Mouse (Mus musculus): Measurements from ENCODE around the gene Akna. TPM values are rescaled to one million over a fixed set of nuclear protein-coding genes. Genes with fewer than 3 reads are reported as not detected.
A peak's percentile ranks its signal among the peaks of the same experiment; 100 is the strongest.

Akna gene
- total and polyA plus RNA-seq, 3 experiments: 3.9 to 14.1 TPM; not detected in 1

GRCm38 (mm10) chr4:63405051-63405450, 1.9 kb upstream of the Akna start (continued):
- TF ChIP-seq BHLHE40 (IDR thresholded peaks at IDR 0.05; ENCODE audit: borderline replicate concordance, low read depth, low read length): no peak
- TF ChIP-seq SMC3 (IDR thresholded peaks at IDR 0.05; ENCODE audit: low read depth, low read length): no peak

- DNase-seq (ENCODE audit: low read depth, low spot score): peak; percentile 34
- Histone ChIP-seq H3K27ac (ENCODE audit: control insufficient read depth, low read depth, low read length) (peak overlapping the region; percentile 56), H3K27me3 (ENCODE audit: control insufficient read depth in 1 of 2, insufficient read depth in 2 of 2, low read length in 2 of 2) (no peaks in the 10 kb centered on the region)
Measured at GRCm38 (mm10) chr4:63404205-63404604, 1.1 kb upstream of the Akna start.

GRCm38 (mm10) chr4:63402558-63402957, 596 bp downstream of the Akna start:
- Histone ChIP-seq H3K9me3 (replicated peaks; ENCODE audit: insufficient read depth, low read length) (no peaks in the 10 kb centered on the region), H3K79me2 (ENCODE audit: control insufficient read depth, insufficient read depth, low read length, poor library complexity) (no peaks in the 10 kb centered on the region; the same call in 1 of the 2 replicates), H3K27me3 (ENCODE audit: control insufficient read depth in 1 of 2, insufficient read depth in 2 of 2, low read length in 2 of 2) (no peaks in the 10 kb centered on the region), H3K4me1 (ENCODE audit: control insufficient read depth in 1 of 2, insufficient read depth in 2 of 2, low read length in 2 of 2) (peaks cover 11 to 79% of the 10 kb centered on the region in 2 experiments), H3K4me3 (ENCODE audit: control insufficient read depth in 1 of 2, insufficient read depth in 1 of 2, low read depth in 2 of 2, low read length in 2 of 2) (peak overlapping the region in 1 of 2 experiments; percentile 24; a peak in 2 of 4 replicates), H3K36me3 (ENCODE audit: control insufficient read depth in 1 of 2, insufficient read depth in 2 of 2, low read length in 2 of 2) (peaks cover 0 to 52% of the 10 kb centered on the region in 2 experiments; a peak in 2 of 4 replicates), H3K27ac (ENCODE audit: control insufficient read depth, low read depth, low read length) (peak overlapping the region; percentile 34), H3K9ac (ENCODE audit: control insufficient read depth, low read depth, low read length, poor library complexity, severe bottlenecking) (peak overlapping the region; percentile 43)
- TF ChIP-seq EP300 (IDR thresholded peaks at IDR 0.05; ENCODE audit: low read depth in 1 of 2, low read length in 2 of 2) (no peak), GABPA (IDR thresholded peaks at IDR 0.05; ENCODE audit: low read depth, low read length) (no peak), HCFC1 (IDR thresholded peaks at IDR 0.05; ENCODE audit: low read depth, low read length) (no peak), CHD2 (IDR thresholded peaks at IDR 0.05; ENCODE audit: low read length) (no peak), ZKSCAN1 (IDR thresholded peaks at IDR 0.05; ENCODE audit: low read depth, low read length) (no peak), MEF2A (IDR thresholded peaks at IDR 0.05; ENCODE audit: extremely low read depth, insufficient replicate concordance, low read depth, low read length, poor library complexity, severe bottlenecking) (no peak), ELF1 (IDR thresholded peaks at IDR 0.05; ENCODE audit: low read depth, low read length) (no peak), TAL1 (IDR thresholded peaks at IDR 0.05; ENCODE audit: low read length) (no peak), MYB (IDR thresholded peaks at IDR 0.05; ENCODE audit: low read depth, low read length) (no peak), MXI1 (IDR thresholded peaks at IDR 0.05; ENCODE audit: low read depth, low read length) (no peak), RAD21 (IDR thresholded peaks at IDR 0.05; ENCODE audit: low read depth, low read length) (no peak), SMC3 (IDR thresholded peaks at IDR 0.05; ENCODE audit: low read depth, low read length) (no peak)
- peak; percentile 24 for DNase-seq (ENCODE audit: low read depth, low spot score)

More at GRCm38 (mm10) chr4:63404205-63404604, 1.1 kb upstream of the Akna start:
- Histone ChIP-seq H3K9ac (ENCODE audit: control insufficient read depth, low read depth, low read length, poor library complexity, severe bottlenecking) (peak overlapping the region; percentile 30), H3K79me2 (ENCODE audit: control insufficient read depth, insufficient read depth, low read length, poor library complexity) (peaks cover 6% of the 10 kb centered on the region; the same call in 1 of the 2 replicates), H3K4me3 (ENCODE audit: control insufficient read depth in 1 of 2, insufficient read depth in 1 of 2, low read depth in 2 of 2, low read length in 2 of 2) (peak overlapping the region in 1 of 2 experiments; percentile 19; a peak in 3 of 4 replicates), H3K36me3 (ENCODE audit: control insufficient read depth in 1 of 2, insufficient read depth in 2 of 2, low read length in 2 of 2) (peaks cover 0 to 51% of the 10 kb centered on the region in 2 experiments; a peak in 2 of 4 replicates), H3K9me3 (replicated peaks; ENCODE audit: insufficient read depth, low read length) (no peaks in the 10 kb centered on the region), H3K4me1 (ENCODE audit: control insufficient read depth in 1 of 2, insufficient read depth in 2 of 2, low read length in 2 of 2) (peaks cover 14 to 82% of the 10 kb centered on the region in 2 experiments)
- TF ChIP-seq MYB (IDR thresholded peaks at IDR 0.05; ENCODE audit: low read depth, low read length) (no peak), GABPA (IDR thresholded peaks at IDR 0.05; ENCODE audit: low read depth, low read length) (no peak), HCFC1 (IDR thresholded peaks at IDR 0.05; ENCODE audit: low read depth, low read length) (no peak), ETS1 (IDR thresholded peaks at IDR 0.05; ENCODE audit: low read depth, low read length) (no peak), NRF1 (IDR thresholded peaks at IDR 0.05; ENCODE audit: insufficient read depth, low read depth, low read length, poor library complexity, severe bottlenecking) (no peak)

Measured in MEL (cell line).